Mouse (Mus musculus): Measurements from ENCODE around the gene St5.

The St5 gene

DNA sequence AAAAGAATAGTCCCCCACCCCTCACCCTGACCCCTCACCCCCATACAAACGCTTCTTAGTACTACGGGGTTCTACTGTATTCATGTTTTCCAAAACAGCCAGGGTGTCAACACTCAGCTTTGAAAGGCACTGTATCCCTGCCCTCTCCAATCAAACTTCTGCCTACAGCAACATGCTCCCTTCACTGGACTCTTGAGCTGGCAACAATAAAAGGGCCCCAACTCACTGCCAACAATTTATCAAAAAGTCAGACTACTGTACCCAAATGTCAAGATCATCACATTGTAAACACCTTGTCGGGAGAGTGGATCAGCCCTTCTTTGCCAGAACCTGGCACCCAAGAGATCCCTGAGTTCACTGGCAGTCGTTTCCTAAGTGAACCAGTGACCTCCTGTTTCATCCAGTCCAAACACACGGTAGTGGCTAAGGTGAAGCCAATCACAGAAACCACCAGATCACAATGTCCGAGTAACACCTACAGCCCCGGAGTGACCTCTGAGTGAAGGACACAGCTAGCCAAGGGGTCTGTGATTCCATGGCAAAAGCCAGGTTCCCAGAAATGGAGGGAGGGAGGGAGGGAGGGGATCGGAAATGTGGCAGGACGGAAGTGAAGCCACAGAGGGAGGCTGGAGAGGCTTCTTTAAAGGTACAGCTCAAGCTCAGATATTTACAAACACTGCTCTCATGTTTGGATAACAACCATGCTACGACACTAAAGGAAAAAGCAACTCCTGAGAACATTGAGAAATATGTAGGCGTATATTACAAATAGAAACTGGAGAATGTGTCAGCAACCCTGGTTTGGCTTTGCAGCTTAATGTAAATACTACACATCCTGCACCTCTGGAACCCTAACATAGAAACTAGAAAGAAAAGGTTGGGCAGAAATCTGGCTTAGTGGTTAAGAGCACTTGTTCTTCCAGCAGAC is 136.3 kb downstream of the St5 start:
- in situ Hi-C loops (cut with MboI, MseI), result no loop called here

DNA sequence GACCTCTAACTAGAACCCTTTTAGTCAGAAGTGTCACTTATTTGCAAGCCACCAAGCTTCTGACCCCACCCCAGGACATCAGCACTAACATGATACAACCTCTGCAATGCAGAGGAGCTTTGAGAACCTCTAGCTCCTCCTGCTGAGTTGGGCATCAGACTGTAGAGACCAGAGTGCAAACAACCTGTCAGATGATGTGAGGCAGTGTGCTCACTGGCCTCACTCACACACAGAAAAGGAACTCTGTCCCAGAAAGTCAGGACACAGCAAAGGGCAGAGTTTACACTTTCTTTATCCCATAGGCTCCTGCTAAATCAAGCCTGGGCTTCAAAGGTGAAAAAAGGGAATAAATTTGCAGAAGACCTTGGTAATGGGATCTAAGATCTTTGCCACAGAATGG is 137.1 kb downstream of the St5 start:
- in situ Hi-C loops (cut with MboI, MseI), result no loop called here

DNA sequence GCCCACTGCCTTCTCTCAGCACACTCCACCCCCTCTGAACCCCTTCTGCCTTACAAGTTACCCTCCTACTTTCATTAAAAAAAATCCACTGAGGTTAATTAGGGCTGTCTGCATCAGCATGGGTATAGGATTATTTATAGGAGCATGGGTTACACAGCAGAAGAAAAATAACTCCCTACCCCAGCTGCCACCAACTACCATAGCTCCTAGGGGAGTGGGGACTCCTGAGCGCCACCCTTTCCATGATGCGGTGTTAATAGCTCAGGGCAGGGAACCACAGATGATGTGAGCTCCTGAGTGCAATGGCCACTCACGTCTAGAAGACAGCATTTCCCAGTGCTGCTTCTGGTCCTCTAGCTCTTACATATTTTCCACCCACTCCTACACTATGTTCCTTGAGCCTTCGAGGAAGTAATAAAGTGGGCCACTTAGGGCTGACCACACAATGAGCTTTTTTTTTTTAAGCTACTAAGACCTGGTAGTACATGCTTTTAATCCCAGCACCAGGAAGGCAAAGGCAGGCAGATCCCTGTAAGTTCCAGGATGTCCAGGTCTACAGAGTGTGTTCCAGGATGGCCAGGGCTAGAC is 139.5 kb downstream of the St5 start:
- in situ Hi-C loops (cut with MboI, MseI), result no loop called here

DNA sequence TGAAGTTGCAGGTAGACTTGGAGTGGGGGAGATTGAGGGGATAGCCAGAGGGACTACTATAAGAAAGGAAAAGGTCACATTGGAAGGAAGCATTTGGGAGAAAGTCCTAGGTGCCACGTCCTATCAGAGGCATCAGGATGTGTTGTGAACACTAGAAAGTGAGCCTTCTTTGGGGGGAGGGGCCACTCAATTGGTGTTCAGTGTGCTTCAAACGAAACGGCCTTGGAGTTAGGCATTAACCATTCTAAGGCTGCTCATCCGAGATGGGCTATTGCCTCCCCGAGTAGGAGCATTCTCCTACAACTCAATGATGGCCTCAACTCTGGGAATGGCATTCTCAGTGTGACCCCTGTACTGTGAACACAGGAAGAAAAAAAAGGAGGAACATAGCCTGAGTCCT is 140.7 kb downstream of the St5 start:
- in situ Hi-C loops (cut with MboI, MseI), result no loop called here

DNA sequence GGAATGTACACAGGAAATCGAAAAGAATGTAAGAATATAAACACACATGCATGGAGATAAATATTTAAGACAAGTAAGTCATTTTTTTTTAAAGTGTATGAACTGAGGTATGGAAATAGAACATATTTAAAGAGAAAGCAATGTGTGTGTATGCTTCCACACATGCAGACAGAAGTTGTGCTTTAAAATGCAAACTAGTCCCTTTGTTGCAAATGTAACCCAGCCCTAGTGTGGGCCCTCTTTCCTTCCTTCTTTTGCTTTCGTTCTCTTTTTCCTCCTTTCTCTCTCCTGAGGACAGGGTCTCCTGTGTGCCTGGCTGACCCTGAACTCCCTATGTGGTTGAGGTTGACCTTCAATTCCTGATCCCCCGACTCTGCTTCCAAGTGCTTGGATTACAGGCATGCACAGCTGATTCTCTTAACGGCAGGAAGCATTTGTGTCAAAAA is 141.2 kb downstream of the St5 start:
- in situ Hi-C loops (cut with MboI, MseI), result no loop called here

DNA sequence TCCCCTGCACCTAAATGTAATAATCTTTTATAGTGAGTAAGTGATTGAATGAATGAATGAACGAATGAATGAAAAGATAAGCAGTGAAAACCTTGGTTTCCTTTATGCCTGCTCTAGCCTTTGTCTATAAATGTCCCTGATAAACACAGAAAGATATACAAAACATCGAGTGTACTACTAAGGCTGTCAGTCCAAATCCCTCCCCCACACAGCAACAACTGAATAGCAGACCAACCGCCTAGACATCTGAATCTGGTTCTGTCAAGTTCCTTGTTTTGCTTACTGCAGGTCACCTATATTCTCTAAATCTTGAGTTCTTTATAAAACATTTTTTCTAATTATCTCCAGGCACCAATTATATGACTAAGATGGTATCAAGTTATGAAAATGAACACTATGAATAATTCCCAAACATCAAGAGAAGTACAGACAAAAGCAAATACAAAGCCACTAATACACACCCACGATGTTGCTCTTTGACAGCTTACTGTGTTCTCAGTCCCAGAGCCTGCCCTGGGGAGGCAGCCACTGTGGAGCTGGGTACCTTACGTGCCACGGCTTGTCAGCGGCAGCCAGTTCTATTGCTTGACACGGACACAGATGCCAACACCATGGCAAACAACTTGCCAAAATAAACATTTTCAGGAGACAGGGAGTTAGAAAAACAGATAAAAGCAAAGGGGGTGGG is 141.8 kb downstream of the St5 start:
- in situ Hi-C loops (cut with MboI, MseI), result no loop called here

DNA sequence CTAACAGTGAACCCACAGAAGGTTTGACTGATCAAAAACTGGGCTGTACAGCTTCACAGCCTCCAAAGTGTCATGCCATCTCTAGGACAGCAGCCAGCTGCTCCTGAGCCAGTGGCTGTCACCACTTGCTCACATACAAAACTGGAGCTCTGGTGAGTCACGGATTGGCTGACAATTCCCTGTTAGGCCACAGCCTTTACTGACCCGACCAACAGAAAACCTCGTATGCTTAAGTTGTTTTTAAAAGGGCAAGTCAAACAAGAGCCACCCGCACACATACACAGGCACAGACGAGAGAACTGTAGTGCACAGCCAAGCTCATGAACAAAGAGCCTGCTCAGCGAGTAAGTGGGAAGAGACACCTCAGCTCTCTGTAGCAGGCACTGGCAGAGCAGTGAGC is 143.9 kb downstream of the St5 start:
- in situ Hi-C loops (cut with MboI, MseI), result no loop called here

DNA sequence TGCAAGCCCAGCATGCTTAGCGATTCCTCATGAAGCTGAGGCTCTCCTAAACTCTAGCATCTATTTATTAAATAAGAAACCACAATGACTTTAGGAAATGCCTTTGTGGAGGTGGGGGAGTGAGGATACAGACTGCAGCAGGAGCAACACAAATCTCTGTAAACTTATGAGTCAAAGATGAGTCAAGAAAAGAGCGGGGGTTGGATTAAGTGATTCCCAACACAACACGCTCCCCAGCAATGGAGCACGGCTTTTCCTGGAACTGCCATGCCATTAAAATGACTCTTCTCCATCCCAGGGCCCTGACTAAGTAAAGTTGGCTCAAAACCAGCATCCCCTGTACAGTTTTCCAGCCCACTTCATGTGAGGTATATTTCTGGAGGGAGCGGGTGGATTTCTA is 156.7 kb downstream of the St5 start:
- in situ Hi-C loops (cut with MboI, MseI), result no loop called here

DNA sequence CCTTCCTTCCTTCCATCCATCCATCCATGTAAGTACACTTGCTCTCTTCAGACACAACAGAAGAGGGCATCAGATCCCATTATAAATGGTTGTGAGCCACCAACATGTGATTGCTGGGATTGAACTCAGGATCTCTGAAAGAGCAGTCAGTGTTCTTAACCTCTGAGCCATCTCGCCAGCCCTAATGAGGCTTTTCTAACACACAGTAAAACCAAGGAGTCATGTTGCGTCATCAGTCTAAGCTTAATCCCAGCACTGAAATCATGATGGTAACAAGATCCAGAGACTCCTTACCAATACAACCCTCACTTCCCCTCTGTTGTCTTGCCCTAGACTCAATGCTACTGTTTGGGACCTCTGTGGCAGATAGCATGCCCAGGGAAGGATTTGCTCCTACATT is 157.2 kb downstream of the St5 start:
- in situ Hi-C loops (cut with MboI, MseI), result no loop called here

DNA sequence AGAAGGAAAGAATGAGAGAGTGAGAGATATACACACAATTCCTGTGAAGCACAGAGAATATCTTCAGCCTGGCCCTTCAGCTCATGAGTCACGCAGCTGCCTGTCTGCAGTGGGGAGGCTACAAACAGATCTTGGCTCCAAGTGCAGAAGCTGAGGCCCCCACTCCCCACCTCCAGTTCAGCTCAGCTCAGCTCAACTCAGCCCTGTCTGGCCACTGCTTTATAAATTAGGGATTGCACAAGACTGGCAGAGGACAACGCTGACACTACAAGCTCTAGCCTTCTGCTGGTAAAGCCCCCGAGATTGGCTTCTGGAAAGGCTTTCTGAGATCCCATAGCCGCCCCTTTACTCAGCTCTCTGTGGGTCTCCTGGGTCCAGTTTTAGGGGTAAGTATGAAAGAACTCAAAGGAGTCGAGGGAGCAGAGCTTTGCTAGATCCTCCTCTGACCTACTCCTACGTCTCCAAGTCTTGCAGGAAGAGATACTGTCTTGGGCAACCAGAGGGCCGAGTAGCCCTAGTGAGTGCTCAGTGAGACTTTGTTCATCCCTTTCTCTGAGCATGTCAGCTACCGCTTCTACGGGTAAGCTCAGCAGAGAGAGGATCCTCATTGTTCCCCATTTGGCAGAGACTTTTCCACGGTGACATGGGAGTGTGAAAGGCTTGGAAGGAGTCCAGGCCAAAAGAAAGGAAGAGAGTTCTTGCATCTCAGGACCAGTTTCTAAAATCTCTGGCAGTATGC is 158.0 kb downstream of the St5 start:
- in situ Hi-C loops (cut with MboI, MseI), result no loop called here

DNA sequence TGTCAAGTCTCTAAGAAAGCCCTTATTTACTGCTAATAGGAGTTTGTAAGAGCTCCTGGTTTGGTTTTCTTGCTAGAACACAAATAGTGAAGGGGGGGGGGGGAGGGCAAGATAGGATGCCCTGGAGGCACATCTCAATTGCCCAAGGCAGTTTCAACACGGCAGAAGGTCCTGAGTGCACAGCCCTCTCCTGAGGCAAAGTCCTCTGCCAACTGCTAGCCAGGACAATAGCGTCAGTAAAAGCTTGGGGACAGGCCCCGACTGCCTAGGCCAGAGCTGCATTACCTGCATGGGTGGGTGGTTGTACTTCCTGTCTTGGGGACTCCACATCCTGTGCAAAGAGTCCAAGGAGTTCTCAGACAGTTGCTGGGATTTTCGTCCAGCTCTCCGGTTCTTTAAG is 158.6 kb downstream of the St5 start:
- in situ Hi-C loops (cut with MboI, MseI), result no loop called here

DNA sequence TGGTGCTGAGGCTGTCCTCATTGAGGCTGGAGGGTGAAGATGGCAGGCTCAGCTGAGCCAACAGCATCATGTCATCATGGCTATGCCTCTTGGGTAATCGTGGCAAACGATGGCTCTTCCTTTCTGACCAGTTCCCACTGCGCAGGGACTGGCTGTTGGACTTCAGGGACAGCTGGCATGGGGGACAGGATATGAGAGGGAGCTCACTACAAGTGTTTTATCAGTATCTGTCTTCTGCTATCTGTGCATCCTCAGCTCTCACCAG is 161.1 kb downstream of the St5 start:
- in situ Hi-C loops (cut with MboI, MseI), result no loop called here

DNA sequence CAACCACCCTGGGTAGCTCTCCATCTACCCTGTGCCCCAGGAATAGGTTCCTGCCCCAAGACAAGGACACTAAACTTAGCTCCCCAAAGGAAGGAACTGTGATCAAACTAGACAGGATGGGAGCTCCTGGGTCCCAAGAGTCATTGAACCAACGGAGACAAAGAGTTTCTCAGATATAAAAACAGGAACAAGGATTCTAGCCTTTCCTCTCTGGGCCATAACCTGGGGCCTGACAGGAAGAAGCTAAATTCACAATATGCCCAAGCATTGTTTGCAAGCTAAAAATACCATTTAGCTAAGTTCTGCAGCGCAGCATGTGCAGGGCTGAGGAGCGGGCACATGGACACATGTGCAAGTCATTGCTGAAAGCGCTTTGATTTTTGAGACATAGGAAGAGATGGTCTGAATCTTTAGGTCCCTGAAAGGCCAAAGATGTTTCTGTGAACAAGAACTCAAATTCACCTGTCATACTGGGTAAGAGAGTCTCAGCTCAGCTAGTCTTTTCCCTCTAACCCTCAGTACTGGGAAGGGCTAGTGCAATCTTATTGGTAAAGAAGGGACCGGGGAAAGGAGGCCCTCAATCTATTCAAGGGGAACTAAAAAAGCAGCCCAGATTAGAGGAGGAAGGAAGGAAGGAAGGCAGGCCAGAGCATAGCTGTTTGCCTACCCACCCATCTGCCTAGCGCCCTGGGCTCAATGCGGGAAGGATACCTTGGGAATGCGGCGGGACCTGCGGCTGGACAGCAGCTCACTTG is 161.6 kb downstream of the St5 start:
- in situ Hi-C loops (cut with MboI, MseI), result no loop called here

DNA sequence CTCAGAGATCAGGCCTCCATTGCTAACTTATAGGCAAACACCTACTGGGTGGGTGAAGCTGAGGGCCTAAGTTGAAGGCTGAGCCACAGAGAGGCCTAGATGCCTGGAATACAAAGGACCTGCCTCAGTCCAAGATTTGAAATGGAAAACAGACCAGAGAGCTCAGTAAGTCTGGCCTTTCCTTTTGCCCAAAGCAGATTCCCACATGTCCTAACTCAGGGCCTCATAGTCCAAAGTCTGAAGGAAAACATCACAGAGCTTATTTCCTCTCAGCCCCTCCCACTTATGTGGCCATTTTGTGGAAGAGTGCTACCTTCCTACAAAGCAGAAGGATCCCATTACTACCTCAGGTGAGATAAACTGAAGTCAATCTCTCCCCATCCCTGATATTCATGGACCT is 162.5 kb downstream of the St5 start:
- in situ Hi-C loops (cut with MboI, MseI), result no loop called here

DNA sequence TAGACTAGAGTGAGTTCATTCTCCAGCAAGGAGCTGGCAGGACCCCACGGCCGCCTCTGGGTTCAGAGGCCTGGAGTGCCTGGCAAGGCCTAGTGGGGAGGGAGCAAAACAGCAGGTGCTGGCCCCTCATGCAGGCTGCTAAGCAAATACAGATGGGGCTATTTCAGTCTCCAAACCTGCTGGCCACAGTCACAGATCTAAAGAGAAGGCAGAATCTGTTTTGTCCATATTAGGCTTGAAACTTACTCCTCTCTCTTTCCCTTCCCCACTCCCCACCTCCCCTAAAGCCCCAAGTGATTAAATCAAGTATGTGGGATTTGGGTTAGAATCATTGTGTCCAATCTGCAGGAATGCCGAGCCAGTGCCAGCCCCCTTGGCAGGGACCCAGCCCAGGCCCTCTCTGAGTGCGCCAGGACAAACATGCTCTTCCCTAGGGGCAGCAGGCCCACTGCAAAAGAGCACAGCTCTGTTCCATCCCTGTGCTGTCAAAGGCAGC is 166.9 kb downstream of the St5 start:
- in situ Hi-C loops (cut with MboI, MseI), result no loop called here

DNA sequence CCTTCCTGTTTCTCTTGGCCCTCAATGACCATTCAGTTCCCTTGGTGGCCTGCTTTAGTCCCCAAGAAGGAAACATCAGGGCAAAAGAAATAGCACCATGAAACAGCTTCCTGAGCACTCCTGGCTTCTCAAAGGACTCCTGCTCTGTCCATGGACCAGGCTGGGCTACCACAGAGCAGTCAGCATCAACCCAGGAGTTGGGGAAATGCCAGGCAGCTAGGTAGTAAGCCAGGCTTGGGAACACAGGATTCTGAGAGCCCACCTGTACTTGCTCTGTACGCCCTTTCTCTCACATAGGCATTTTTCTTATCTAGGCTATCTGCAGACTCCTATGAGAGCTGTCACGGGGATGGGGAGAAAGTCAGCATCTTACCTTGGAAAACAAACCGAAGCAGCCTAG is 168.5 kb downstream of the St5 start:
- in situ Hi-C loops (cut with MboI, MseI), result no loop called here

DNA sequence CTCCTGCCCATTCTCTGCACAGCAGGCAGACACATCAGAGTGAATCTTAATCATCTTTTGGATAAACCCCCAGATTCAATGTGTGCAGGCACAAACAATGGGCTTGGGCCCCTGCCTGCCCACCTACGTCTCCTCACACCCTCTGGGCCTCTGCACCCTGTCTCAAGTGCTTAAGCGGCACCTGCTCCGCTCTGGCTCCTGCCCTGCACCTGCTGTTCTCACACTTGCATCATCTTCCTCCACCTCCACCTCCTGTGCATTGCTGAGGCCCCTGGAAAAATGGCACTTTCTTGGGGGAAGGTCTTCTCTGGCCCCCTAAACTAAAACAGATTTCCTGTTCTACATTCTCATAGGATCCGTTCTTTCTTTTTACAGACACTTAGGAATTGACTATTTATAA is 169.5 kb downstream of the St5 start:
- in situ Hi-C loops (cut with MboI, MseI), result no loop called here

DNA sequence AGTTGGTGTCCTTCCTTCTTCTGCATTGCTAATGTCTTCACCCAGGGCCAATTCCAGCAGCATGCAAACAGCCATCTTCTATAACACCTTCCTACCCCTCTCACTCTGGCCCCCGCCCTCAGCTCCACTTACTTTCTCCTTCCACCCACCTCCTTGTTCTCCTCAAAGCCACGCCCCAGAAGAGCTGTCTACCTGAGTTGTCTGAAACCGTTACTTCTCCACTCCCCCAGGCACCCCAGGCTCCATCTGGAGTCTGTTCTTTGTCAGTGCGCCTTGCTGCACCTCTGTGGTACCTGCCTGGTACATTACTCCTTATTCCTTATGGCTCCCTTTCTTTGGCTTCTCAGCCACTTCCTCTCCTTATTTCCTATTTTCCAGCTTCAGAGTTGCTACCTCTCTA is 170.3 kb downstream of the St5 start:
- in situ Hi-C loops (cut with MboI, MseI), result no loop called here

DNA sequence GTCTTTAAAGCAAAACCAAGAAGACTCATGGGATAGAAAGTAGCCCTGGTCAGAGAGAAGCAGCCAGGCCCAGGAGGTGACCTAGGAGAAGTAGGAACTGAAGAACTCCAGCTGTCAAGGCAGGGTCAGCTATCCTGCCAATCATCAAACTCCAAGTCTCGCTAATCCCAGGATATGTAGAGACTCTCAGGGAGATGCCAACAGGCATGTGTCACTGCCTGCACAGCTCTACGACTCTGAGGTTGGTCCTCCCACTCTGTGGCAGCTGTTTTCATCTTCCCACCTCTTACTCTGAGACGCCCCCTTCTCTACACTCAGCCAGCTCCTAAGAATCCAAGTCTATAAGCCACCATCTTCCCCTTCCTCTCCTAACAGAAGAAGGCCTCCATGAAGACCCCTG is 170.7 kb downstream of the St5 start:
- in situ Hi-C loops (cut with MboI, MseI), result no loop called here

DNA sequence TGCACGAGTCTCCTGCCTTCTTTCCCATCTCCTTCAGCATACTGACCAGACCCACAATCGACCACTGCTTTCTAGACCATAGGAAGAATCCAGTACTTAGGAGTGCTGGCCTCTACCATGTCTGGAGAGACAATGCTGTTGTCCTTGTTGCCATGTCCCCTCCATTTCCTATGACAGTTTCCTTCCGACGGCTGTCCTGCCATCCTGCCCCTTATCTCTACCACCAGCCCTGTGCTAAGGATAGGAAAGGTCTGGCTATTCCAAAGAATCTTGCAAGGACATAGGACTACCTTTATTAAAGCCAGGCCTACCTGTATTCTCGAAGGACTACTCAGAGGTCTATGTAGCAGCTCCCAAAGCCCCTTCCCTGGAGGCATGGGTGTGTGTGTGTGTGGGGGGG is 171.9 kb downstream of the St5 start:
- in situ Hi-C loops (cut with MboI, MseI), result no loop called here

DNA sequence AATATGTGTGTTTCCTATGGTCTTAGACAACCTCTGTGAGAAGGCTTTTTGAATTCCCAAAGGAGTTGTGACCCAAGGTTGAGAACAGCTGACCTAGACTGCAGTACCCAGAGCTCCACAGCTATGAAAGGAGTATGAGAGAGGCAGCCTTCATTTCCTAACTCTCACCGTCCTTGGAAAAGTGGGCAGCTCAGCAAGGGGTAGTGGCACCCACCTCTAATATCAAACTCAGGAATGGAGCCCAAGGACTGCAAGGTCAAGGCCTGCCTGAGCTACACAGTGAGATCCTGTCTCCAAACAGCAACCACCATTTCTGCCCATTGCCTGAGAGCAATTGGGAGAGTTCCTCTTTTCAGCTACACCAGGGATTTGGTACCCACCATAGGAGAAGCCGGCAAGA is 173.7 kb downstream of the St5 start:
- in situ Hi-C loops (cut with MboI, MseI), result no loop called here
